Mouse (Mus musculus) left cerebral cortex, adult 2 months (tissue): ENCODE measurements at regions not wholly inside any gene's neighbourhood (a gene's known extent, or its start where the extent isn't known, plus 50 kb on each side); places are given as distances from the start of the nearest gene placed in this dataset.
"Not testable (repeated sequence)": the region's sequence is repeated elsewhere in the genome, so short reads cannot be mapped to it uniquely, and the experiment has no call there.

Source experiments
- DNase-seq, 2 experiments: peaks; one replicate each; pipeline ENCODE4 v3.0.0; 2021 to 2022; ENCODE audit warnings: low spot score in 2 of 2, mixed read lengths in 1 of 2; ENCODE audit errors: extremely low spot score in 1 of 2
- H3K27ac ChIP-seq: fragments of 200-600 bp; 2 replicates; pipeline ENCODE4 v1.8.1; 2022
- H3K4me3 ChIP-seq: fragments of 200-600 bp; 2 replicates; pipeline ENCODE4 v1.8.1; 2022
- CTCF ChIP-seq: fragments of 200-600 bp; IDR thresholded peaks from 2 replicates; pipeline ENCODE4 v1.8.1; 2022; ENCODE audit warnings: antibody characterized with exemption, mild to moderate bottlenecking, moderate library complexity
- intact Hi-C: fragments of 180-260 bp; cut with DNase I; formaldehyde crosslinking; loops from one replicate; pipeline ENCODE4 v1.15.1; 2025

GRCm38 (mm10) chr12:113292029-113292809 lies 106.5 kb downstream of the Tmem121 start:
- no peak for TF ChIP-seq CTCF
- Histone ChIP-seq H3K4me3 (no peak overlapping the region), H3K27ac (no peak overlapping the region; the same call in 1 of the 2 replicates)
- intact Hi-C loops, result no loop called here
- DNase-seq, result peak in 1 of 2 experiments; percentile 13

DNA sequence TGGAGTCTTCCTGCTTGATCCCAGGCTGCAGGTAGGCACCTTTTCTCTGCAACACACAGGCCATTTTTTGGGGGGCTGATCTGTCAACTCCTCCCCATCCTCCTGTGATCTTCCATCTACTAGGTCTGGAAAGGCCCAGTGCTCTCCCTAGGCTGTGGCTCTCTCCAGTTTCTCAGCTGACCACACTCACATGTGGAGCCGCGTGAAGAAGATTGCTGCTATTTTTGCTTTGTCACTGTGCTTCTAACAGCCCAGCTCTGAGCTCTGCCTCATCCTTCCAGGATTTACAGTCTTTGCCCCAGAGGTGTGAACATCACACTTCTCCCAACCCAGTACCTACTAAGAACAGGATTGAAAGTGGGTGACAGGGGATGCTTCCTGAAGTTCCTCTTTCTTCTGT lies 110.2 kb downstream of the Tmem121 start:
- H3K4me3 ChIP-seq, result no peak overlapping the region
- 0 out of 2 replicates have a peak overlapping the region, but pooled peaks have one; percentile 24 for H3K27ac ChIP-seq
- intact Hi-C loops, result loop anchor here (1.0 kb wide), 1 partner anchor 105 kb away; no protein-coding TSS in a partner anchor
- TF ChIP-seq CTCF, result no peak
- peak in 1 of 2 experiments; percentile 35 for DNase-seq

GRCm38 (mm10) chr12:113305973-113306372 lies 120.2 kb downstream of the Tmem121 start:
- Histone ChIP-seq H3K4me3 (no peak overlapping the region), H3K27ac (no peak overlapping the region)
- no peak for TF ChIP-seq CTCF
- no peak for DNase-seq
- intact Hi-C loops, result loop anchor here (1.0 kb wide), 1 partner anchor 19 kb away; no protein-coding TSS in a partner anchor

GRCm38 (mm10) chr12:113313319-113313718 lies 127.6 kb downstream of the Tmem121 start:
- intact Hi-C loops, result no loop called here
- DNase-seq, result no peak
- H3K4me3 ChIP-seq, result no peak overlapping the region
- H3K27ac ChIP-seq, result no peak overlapping the region
- TF ChIP-seq CTCF, result no peak

- intact Hi-C loops, result no loop called here
- Histone ChIP-seq H3K27ac (no peak overlapping the region), H3K4me3 (no peak overlapping the region)
- no peak for TF ChIP-seq CTCF
- no peak for DNase-seq
These were observed 128.9 kb downstream of the Tmem121 start for GRCm38 (mm10) chr12:113314624-113315023.

DNA sequence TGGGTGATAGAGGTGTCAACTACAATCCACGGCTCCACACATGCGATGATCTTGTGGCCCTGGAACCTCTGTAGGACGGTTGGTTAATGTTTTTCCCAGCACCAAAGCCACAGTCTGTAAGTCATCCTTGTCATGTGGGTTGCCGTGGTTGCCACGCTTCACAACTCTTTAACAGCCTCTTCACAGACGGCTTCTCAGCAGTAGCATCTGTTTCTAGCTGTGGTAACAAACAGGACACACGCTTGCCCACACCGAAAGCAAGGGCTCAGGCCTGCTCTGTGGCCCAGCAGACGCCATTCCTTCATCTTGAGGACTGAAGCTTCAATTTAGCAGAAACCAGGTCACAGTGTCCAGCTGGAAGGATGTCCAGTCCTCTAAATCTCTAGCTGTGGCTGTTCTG lies 135.4 kb downstream of the Tmem121 start:
- Histone ChIP-seq H3K27ac (no peak overlapping the region), H3K4me3 (no peak overlapping the region)
- no peak for DNase-seq
- intact Hi-C loops, result no loop called here
- TF ChIP-seq CTCF, result no peak

GRCm38 (mm10) chr12:113322173-113322572 lies 136.4 kb downstream of the Tmem121 start:
- Histone ChIP-seq H3K27ac (no peak overlapping the region), H3K4me3 (no peak overlapping the region)
- no peak for DNase-seq
- TF ChIP-seq CTCF, result no peak
- intact Hi-C loops, result no loop called here

- no peak for TF ChIP-seq CTCF
- intact Hi-C loops, result no loop called here
- peak in 1 of 2 experiments; percentile 5 for DNase-seq
- H3K4me3 ChIP-seq, result no peak overlapping the region
- no peak overlapping the region for H3K27ac ChIP-seq
These were observed 142.1 kb downstream of the Tmem121 start for GRCm38 (mm10) chr12:113327851-113328250.

DNA sequence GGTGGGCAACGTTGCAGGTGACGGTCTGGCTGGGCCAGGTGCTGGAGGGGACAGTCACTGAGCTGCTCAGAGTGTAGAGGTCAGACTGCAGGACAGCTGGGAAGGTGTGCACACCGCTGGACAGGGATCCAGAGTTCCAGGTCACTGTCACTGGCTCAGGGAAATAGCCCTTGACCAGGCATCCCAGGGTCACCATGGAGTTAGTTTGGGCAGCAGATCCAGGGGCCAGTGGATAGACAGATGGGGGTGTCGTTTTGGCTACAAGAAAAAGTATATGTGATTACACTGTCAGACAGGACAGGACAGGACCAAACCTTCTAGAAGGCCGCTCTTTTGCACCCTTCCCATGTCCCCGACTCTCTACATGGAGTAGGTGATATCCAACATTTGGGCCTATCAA lies 144.5 kb downstream of the Tmem121 start:
- intact Hi-C loops, result no loop called here
- H3K27ac ChIP-seq, result no peak overlapping the region
- DNase-seq, result peak in 1 of 2 experiments; percentile 3
- H3K4me3 ChIP-seq, result no peak overlapping the region
- no peak for TF ChIP-seq CTCF

- intact Hi-C loops, result no loop called here
- H3K4me3 ChIP-seq, result no peak overlapping the region
- no peak for TF ChIP-seq CTCF
- no peak overlapping the region for H3K27ac ChIP-seq
- DNase-seq, result peak in 1 of 2 experiments; percentile 5
These were observed 146.5 kb downstream of the Tmem121 start for GRCm38 (mm10) chr12:113332226-113332625.

- DNase-seq, result peak in 1 of 2 experiments; percentile 1
- intact Hi-C loops, result no loop called here
- Histone ChIP-seq H3K4me3 (no peak overlapping the region), H3K27ac (no peak overlapping the region)
- no peak for TF ChIP-seq CTCF
These were observed 147.7 kb downstream of the Tmem121 start for GRCm38 (mm10) chr12:113333399-113333798.

DNA sequence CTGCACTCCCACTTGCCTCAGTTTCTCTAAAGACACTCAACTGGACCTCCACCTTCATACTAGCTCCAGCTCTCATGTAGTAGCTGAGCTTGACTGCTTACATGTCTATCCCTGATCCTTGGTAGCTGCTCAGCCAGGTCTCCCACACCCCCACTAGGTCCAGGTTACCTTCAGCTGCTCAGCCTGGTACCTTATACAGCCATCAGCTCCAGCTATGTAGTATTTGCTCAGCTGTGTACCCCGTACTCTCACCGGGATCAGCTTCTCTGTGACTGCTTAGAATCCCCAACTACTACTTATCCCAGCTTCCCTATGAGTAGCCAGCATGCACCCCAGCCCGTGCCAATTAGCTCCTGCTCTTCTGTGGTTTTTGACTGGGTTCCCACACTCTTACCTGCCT lies 148.1 kb downstream of the Tmem121 start:
- H3K4me3 ChIP-seq, H3K27ac ChIP-seq, intact Hi-C loops: not testable (repeated sequence)
- peak in 1 of 2 experiments; percentile 2 for DNase-seq

GRCm38 (mm10) chr12:113337271-113337670 lies 151.5 kb downstream of the Tmem121 start:
- Histone ChIP-seq H3K4me3 (no peak overlapping the region), H3K27ac (no peak overlapping the region)
- DNase-seq, result peak in 1 of 2 experiments; percentile 7
- intact Hi-C loops, result no loop called here
- no peak for TF ChIP-seq CTCF
